Mouse (Mus musculus) liver, postnatal 0 days (tissue): ENCODE data around the gene Ccdc6.

Experiments
- CTCF ChIP-seq: sonication (generic); IDR thresholded peaks from 2 replicates; pipeline ENCODE4 v1.5.1; 2016; ENCODE audit warnings: antibody characterized with exemption, low read depth
- EP300 ChIP-seq: IDR thresholded peaks from 2 replicates; pipeline ENCODE4 v1.6.1; 2016; ENCODE audit warnings: antibody characterized with exemption, low read depth, mild to moderate bottlenecking

- TF ChIP-seq CTCF (no peak), EP300 (no peak)
Measured at GRCm38 (mm10) chr10:70138150-70138549, 41.2 kb downstream of the Ccdc6 start.
